Mouse (Mus musculus): ENCODE results near the gene Mon1b. TPM values are rescaled to one million over a fixed set of nuclear protein-coding genes. Genes with fewer than 3 reads are reported as not detected.

The Mon1b gene
- polyA plus RNA-seq, 1 experiment: 4.2 TPM

GRCm38 (mm10) chr8:113665036-113665435, 29.6 kb downstream of the Mon1b start:
- 65% methylated on average over 4 of the region's 4 CpGs for WGBS
- Histone ChIP-seq H3K4me1 (ENCODE audit: control insufficient read depth, insufficient read depth, low read length) (no peaks in the 10 kb centered on the region), H3K4me3 (replicated peaks; ENCODE audit: control insufficient read depth, low read depth, low read length) (no peak overlapping the region), H3K27ac (ENCODE audit: control insufficient read depth, insufficient read depth, low read depth, low read length, poor library complexity) (no peak overlapping the region)
- no peak for TF ChIP-seq POLR2A (IDR thresholded peaks at IDR 0.05; ENCODE audit: borderline replicate concordance, control insufficient read depth, low read depth, low read length)
- TF ChIP-seq CTCF (IDR thresholded peaks at IDR 0.05; ENCODE audit: control insufficient read depth, insufficient read depth, low read length): no peak

DNA sequence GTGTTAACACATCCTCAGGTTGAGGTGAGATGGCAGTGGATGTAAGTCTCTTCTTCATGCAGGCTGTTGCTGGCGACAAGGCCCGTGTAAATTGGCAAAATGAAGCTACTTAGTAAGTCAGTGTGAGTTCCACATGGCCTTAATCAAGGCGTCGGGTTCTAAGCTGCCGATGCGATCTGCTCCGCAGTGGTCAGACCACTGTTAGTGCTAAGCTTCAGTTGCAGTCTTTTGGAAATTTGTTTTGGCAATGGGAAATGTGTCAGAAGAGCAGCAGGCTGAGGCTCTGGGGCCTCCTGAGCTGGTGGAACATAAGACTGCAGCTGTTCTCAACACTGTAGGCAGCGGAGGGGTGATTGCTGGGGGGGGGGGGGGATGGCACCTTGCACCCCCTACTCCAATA, 30.6 kb downstream of the Mon1b start:
- no peaks in the 10 kb centered on the region for H3K4me1 ChIP-seq (ENCODE audit: control insufficient read depth, insufficient read depth, low read length)
- WGBS: 83% methylated on average over 8 of the region's 8 CpGs
- H3K4me3 ChIP-seq (replicated peaks; ENCODE audit: control insufficient read depth, low read depth, low read length): no peak overlapping the region
- TF ChIP-seq POLR2A (IDR thresholded peaks at IDR 0.05; ENCODE audit: borderline replicate concordance, control insufficient read depth, low read depth, low read length) (no peak), CTCF (IDR thresholded peaks at IDR 0.05; ENCODE audit: control insufficient read depth, insufficient read depth, low read length) (no peak)
- no peak overlapping the region for H3K27ac ChIP-seq (ENCODE audit: control insufficient read depth, insufficient read depth, low read depth, low read length, poor library complexity)

- Histone ChIP-seq H3K27ac (ENCODE audit: control insufficient read depth, insufficient read depth, low read depth, low read length, poor library complexity) (no peak overlapping the region), H3K4me1 (ENCODE audit: control insufficient read depth, insufficient read depth, low read length) (no peaks in the 10 kb centered on the region), H3K4me3 (replicated peaks; ENCODE audit: control insufficient read depth, low read depth, low read length) (no peak overlapping the region)
- WGBS: 71% methylated on average over 16 of the region's 16 CpGs
- TF ChIP-seq CTCF (IDR thresholded peaks at IDR 0.05; ENCODE audit: control insufficient read depth, insufficient read depth, low read length) (no peak), POLR2A (IDR thresholded peaks at IDR 0.05; ENCODE audit: borderline replicate concordance, control insufficient read depth, low read depth, low read length) (no peak)
Measured at GRCm38 (mm10) chr8:113666714-113667432, 31.5 kb downstream of the Mon1b start.

GRCm38 (mm10) chr8:113669924-113670323, 34.5 kb downstream of the Mon1b start:
- H3K4me3 ChIP-seq (replicated peaks; ENCODE audit: control insufficient read depth, low read depth, low read length): no peak overlapping the region
- TF ChIP-seq POLR2A (IDR thresholded peaks at IDR 0.05; ENCODE audit: borderline replicate concordance, control insufficient read depth, low read depth, low read length) (no peak), CTCF (IDR thresholded peaks at IDR 0.05; ENCODE audit: control insufficient read depth, insufficient read depth, low read length) (no peak)
- H3K27ac ChIP-seq (ENCODE audit: control insufficient read depth, insufficient read depth, low read depth, low read length, poor library complexity): no peak overlapping the region
- WGBS: 87% methylated on average over 10 of the region's 10 CpGs
- H3K4me1 ChIP-seq (ENCODE audit: control insufficient read depth, insufficient read depth, low read length): no peaks in the 10 kb centered on the region

GRCm38 (mm10) chr8:113672599-113673255, 37.3 kb downstream of the Mon1b start:
- 79% methylated on average over 11 of the region's 11 CpGs for WGBS
- Histone ChIP-seq H3K4me3 (replicated peaks; ENCODE audit: control insufficient read depth, low read depth, low read length) (no peak overlapping the region), H3K4me1 (ENCODE audit: control insufficient read depth, insufficient read depth, low read length) (no peaks in the 10 kb centered on the region), H3K27ac (ENCODE audit: control insufficient read depth, insufficient read depth, low read depth, low read length, poor library complexity) (no peak overlapping the region)
- TF ChIP-seq POLR2A (IDR thresholded peaks at IDR 0.05; ENCODE audit: borderline replicate concordance, control insufficient read depth, low read depth, low read length) (no peak), CTCF (IDR thresholded peaks at IDR 0.05; ENCODE audit: control insufficient read depth, insufficient read depth, low read length) (no peak)

- no peak overlapping the region for H3K27ac ChIP-seq (ENCODE audit: control insufficient read depth, insufficient read depth, low read depth, low read length, poor library complexity)
- no peaks in the 10 kb centered on the region for H3K4me1 ChIP-seq (ENCODE audit: control insufficient read depth, insufficient read depth, low read length)
- TF ChIP-seq POLR2A (IDR thresholded peaks at IDR 0.05; ENCODE audit: borderline replicate concordance, control insufficient read depth, low read depth, low read length) (no peak), CTCF (IDR thresholded peaks at IDR 0.05; ENCODE audit: control insufficient read depth, insufficient read depth, low read length) (no peak)
- WGBS: 70% methylated on average over 3 of the region's 3 CpGs
- H3K4me3 ChIP-seq (replicated peaks; ENCODE audit: control insufficient read depth, low read depth, low read length): no peak overlapping the region
Measured at GRCm38 (mm10) chr8:113673300-113673699, 37.9 kb downstream of the Mon1b start.

GRCm38 (mm10) chr8:113674611-113675010, 39.2 kb downstream of the Mon1b start:
- Histone ChIP-seq H3K4me3 (replicated peaks; ENCODE audit: control insufficient read depth, low read depth, low read length) (no peak overlapping the region), H3K4me1 (ENCODE audit: control insufficient read depth, insufficient read depth, low read length) (no peaks in the 10 kb centered on the region; the same call in 1 of the 2 replicates), H3K27ac (ENCODE audit: control insufficient read depth, insufficient read depth, low read depth, low read length, poor library complexity) (no peak overlapping the region)
- 69% methylated on average over 3 of the region's 3 CpGs for WGBS
- TF ChIP-seq POLR2A (IDR thresholded peaks at IDR 0.05; ENCODE audit: borderline replicate concordance, control insufficient read depth, low read depth, low read length) (no peak), CTCF (IDR thresholded peaks at IDR 0.05; ENCODE audit: control insufficient read depth, insufficient read depth, low read length) (no peak)

- TF ChIP-seq CTCF (IDR thresholded peaks at IDR 0.05; ENCODE audit: control insufficient read depth, insufficient read depth, low read length): no peak
- Histone ChIP-seq H3K4me1 (ENCODE audit: control insufficient read depth, insufficient read depth, low read length) (no peaks in the 10 kb centered on the region; the same call in 1 of the 2 replicates), H3K27ac (ENCODE audit: control insufficient read depth, insufficient read depth, low read depth, low read length, poor library complexity) (no peak overlapping the region), H3K4me3 (replicated peaks; ENCODE audit: control insufficient read depth, low read depth, low read length) (no peak overlapping the region)
- 66% methylated on average over 2 of the region's 2 CpGs for WGBS
Measured at GRCm38 (mm10) chr8:113675281-113675680, 39.9 kb downstream of the Mon1b start.

Data from bone marrow, adult 2 months (tissue).